Mouse (Mus musculus) testis, adult 2 months (tissue): ENCODE measurements at regions not wholly inside any gene's neighbourhood (a gene's known extent, or its start where the extent isn't known, plus 50 kb on each side); places are given as distances from the start of the nearest gene placed in this dataset.

ENCODE experiments used
- H3K27ac ChIP-seq: fragments of 200-500 bp; 2 replicates; pipeline ENCODE4 v1.5.1; 2012; ENCODE audit warnings: low read depth, low read length; ENCODE audit not compliant: control insufficient read depth, insufficient read depth
- H3K27me3 ChIP-seq: fragments of 200-500 bp; 2 replicates; pipeline ENCODE4 v1.6.1; 2012; ENCODE audit warnings: mild to moderate bottlenecking, low read length, moderate library complexity; ENCODE audit not compliant: control insufficient read depth, insufficient read depth
- H3K36me3 ChIP-seq: fragments of 200-500 bp; 2 replicates; pipeline ENCODE4 v1.6.1; 2012; ENCODE audit warnings: mild to moderate bottlenecking, low read length; ENCODE audit not compliant: control insufficient read depth, insufficient read depth
- H3K4me1 ChIP-seq: fragments of 200-500 bp; 2 replicates; pipeline ENCODE4 v1.6.1; 2012; ENCODE audit warnings: low read length; ENCODE audit not compliant: control insufficient read depth, insufficient read depth
- H3K4me3 ChIP-seq: fragments of 200-500 bp; 2 replicates; pipeline ENCODE4 v1.5.1; 2012; ENCODE audit warnings: low read depth, mild to moderate bottlenecking, low read length, moderate library complexity, mixed read lengths; ENCODE audit not compliant: control insufficient read depth
- CTCF ChIP-seq: fragments of 200-500 bp; IDR thresholded peaks from 2 replicates; pipeline ENCODE4 v1.5.1; 2012; ENCODE audit warnings: low read depth, mild to moderate bottlenecking, inconsistent platforms, low read length, moderate library complexity; ENCODE audit not compliant: control insufficient read depth, insufficient read depth, insufficient replicate concordance
- POLR2A ChIP-seq: fragments of 200-500 bp; IDR thresholded peaks from 2 replicates; pipeline ENCODE4 v1.6.1; 2012; ENCODE audit warnings: low read depth, mild to moderate bottlenecking, inconsistent platforms, low read length, moderate library complexity; ENCODE audit not compliant: control insufficient read depth

- Histone ChIP-seq H3K36me3 (no peaks in the 10 kb centered on the region), H3K4me1 (no peaks in the 10 kb centered on the region), H3K27ac (no peak overlapping the region), H3K4me3 (no peak overlapping the region), H3K27me3 (no peaks in the 10 kb centered on the region)
- TF ChIP-seq CTCF (no peak), POLR2A (no peak)
Measured at GRCm38 (mm10) chr19:36273466-36273865, 74.6 kb upstream of the Pcgf5 start.

- Histone ChIP-seq H3K27me3 (no peaks in the 10 kb centered on the region), H3K27ac (no peak overlapping the region), H3K36me3 (no peaks in the 10 kb centered on the region), H3K4me3 (no peak overlapping the region), H3K4me1 (no peaks in the 10 kb centered on the region)
- TF ChIP-seq POLR2A (no peak), CTCF (no peak)
Measured at GRCm38 (mm10) chr19:36285465-36285864, 62.6 kb upstream of the Pcgf5 start.

GRCm38 (mm10) chr19:36290778-36291177 is 57.3 kb upstream of the Pcgf5 start:
- Histone ChIP-seq H3K4me3 (no peak overlapping the region), H3K27me3 (no peaks in the 10 kb centered on the region), H3K27ac (no peak overlapping the region), H3K4me1 (no peaks in the 10 kb centered on the region), H3K36me3 (no peaks in the 10 kb centered on the region)
- no peak for TF ChIP-seq CTCF
- TF ChIP-seq POLR2A: no peak

GRCm38 (mm10) chr19:36293177-36293969 is 54.7 kb upstream of the Pcgf5 start:
- Histone ChIP-seq H3K4me1 (no peaks in the 10 kb centered on the region), H3K27ac (no peak overlapping the region), H3K36me3 (no peaks in the 10 kb centered on the region), H3K4me3 (no peak overlapping the region), H3K27me3 (no peaks in the 10 kb centered on the region)
- TF ChIP-seq POLR2A (no peak), CTCF (no peak)
